Mouse (Mus musculus): ENCODE measurements around the gene Dpp6. TPM values are rescaled to one million over a fixed set of nuclear protein-coding genes. Genes with fewer than 3 reads are reported as not detected.

The Dpp6 gene
- total and polyA plus RNA-seq, 3 experiments, result not detected

DNA sequence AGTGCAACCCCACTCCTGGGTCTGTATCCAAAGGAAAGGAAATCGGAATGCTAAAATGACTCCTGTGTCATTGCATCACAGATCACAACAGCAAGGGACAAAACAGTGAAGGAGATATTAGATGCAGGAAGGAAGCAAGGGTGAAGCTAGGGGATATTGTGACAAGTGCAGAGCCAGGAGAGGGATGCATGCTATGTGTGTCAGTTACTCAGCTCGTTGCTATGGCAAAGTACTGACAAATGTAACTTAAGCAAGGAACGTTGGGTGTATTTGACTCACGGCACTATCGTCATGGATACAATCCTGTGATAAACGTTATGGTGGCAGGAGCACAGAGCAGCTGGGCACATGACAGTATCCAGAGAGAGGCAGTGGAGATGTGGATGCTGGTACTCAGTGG lies 839.1 kb downstream of the Dpp6 start:
- H3K9ac ChIP-seq (ENCODE audit: control insufficient read depth, low read depth, low read length, poor library complexity, severe bottlenecking), result no peak overlapping the region
- no peak for DNase-seq (ENCODE audit: low read depth, low spot score)

DNA sequence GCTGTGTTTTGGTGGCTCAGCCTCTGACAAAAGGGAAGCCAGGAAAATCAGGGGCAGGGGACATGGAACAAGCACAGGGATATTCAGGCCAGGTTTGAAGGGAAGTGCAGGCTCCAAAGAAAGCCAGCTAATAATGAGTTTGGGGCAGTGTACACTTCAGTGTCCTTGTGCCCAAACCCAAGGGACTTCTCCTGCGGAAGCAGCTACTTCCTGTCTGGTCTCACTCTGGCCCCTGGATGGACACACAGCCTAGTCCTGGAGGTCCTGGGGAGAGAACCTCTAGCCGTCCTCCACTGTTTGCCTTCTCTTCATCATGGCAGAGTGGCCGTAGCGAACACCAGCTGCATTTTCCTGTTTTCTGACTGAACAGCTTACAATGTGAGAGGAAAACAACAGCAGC lies 840.7 kb downstream of the Dpp6 start:
- TF ChIP-seq ZC3H11A (IDR thresholded peaks at IDR 0.05; ENCODE audit: low read depth, low read length) (no peak), GABPA (IDR thresholded peaks at IDR 0.05; ENCODE audit: low read depth, low read length) (no peak)

More for the DNA sequence above, 839.1 kb downstream of the Dpp6 start:
- TF ChIP-seq KAT2A (conservative IDR thresholded peaks at IDR 0.05; ENCODE audit: low read depth, low read length), result no peak
- no peak for TF ChIP-seq ZC3H11A (IDR thresholded peaks at IDR 0.05; ENCODE audit: low read depth, low read length)
- TF ChIP-seq SIN3A (IDR thresholded peaks at IDR 0.05; ENCODE audit: low read length), result no peak
- no peak for TF ChIP-seq POLR2AphosphoS5 (IDR thresholded peaks at IDR 0.05; ENCODE audit: borderline replicate concordance, low read depth, low read length)
- TF ChIP-seq CHD2 (IDR thresholded peaks at IDR 0.05; ENCODE audit: low read length), result no peak
- no peak for TF ChIP-seq RCOR1 (IDR thresholded peaks at IDR 0.05; ENCODE audit: low read depth, low read length)
- TF ChIP-seq E2F4 (IDR thresholded peaks at IDR 0.05; ENCODE audit: borderline replicate concordance, low read depth, low read length), result no peak
- TF ChIP-seq MAFK (IDR thresholded peaks at IDR 0.05; ENCODE audit: borderline replicate concordance, low read depth, low read length), result no peak
- no peak for TF ChIP-seq TBP (IDR thresholded peaks at IDR 0.05; ENCODE audit: low read depth, low read length)
- no peak for TF ChIP-seq ZMIZ1 (IDR thresholded peaks at IDR 0.05; ENCODE audit: low read depth, low read length)
- no peak for TF ChIP-seq JUND (IDR thresholded peaks at IDR 0.05; ENCODE audit: low read depth, low read length)
- no peak for TF ChIP-seq USF2 (IDR thresholded peaks at IDR 0.05; ENCODE audit: borderline replicate concordance in 1 of 2, insufficient read depth in 1 of 2, low read depth in 1 of 2, low read length in 2 of 2)
- TF ChIP-seq NELFE (IDR thresholded peaks at IDR 0.05; ENCODE audit: low read depth, low read length), result no peak
- TF ChIP-seq RAD21 (IDR thresholded peaks at IDR 0.05; ENCODE audit: low read depth, low read length), result no peak
- TF ChIP-seq ELF1 (IDR thresholded peaks at IDR 0.05; ENCODE audit: low read depth, low read length), result no peak
- no peak for TF ChIP-seq MAX (IDR thresholded peaks at IDR 0.05; ENCODE audit: low read length)
- Histone ChIP-seq H3K27ac (ENCODE audit: control insufficient read depth, low read depth, low read length) (no peak overlapping the region), H3K4me3 (ENCODE audit: control insufficient read depth in 1 of 2, insufficient read depth in 1 of 2, low read depth in 2 of 2, low read length in 2 of 2) (no peak overlapping the region), H3K79me2 (ENCODE audit: control insufficient read depth, insufficient read depth, low read length, poor library complexity) (no peaks in the 10 kb centered on the region), H3K27me3 (ENCODE audit: control insufficient read depth in 1 of 2, insufficient read depth in 2 of 2, low read length in 2 of 2) (no peaks in the 10 kb centered on the region), H3K4me1 (ENCODE audit: control insufficient read depth in 1 of 2, insufficient read depth in 2 of 2, low read length in 2 of 2) (no peaks in the 10 kb centered on the region), H3K9me3 (replicated peaks; ENCODE audit: insufficient read depth, low read length) (no peaks in the 10 kb centered on the region), H3K36me3 (ENCODE audit: control insufficient read depth in 1 of 2, insufficient read depth in 2 of 2, low read length in 2 of 2) (no peaks in the 10 kb centered on the region)

More for the DNA sequence above, 840.7 kb downstream of the Dpp6 start:
- Histone ChIP-seq H3K9ac (ENCODE audit: control insufficient read depth, low read depth, low read length, poor library complexity, severe bottlenecking) (no peak overlapping the region), H3K4me3 (ENCODE audit: control insufficient read depth in 1 of 2, insufficient read depth in 1 of 2, low read depth in 2 of 2, low read length in 2 of 2) (no peak overlapping the region), H3K27me3 (ENCODE audit: control insufficient read depth in 1 of 2, insufficient read depth in 2 of 2, low read length in 2 of 2) (no peaks in the 10 kb centered on the region), H3K79me2 (ENCODE audit: control insufficient read depth, insufficient read depth, low read length, poor library complexity) (no peaks in the 10 kb centered on the region), H3K4me1 (ENCODE audit: control insufficient read depth in 1 of 2, insufficient read depth in 2 of 2, low read length in 2 of 2) (no peaks in the 10 kb centered on the region), H3K36me3 (ENCODE audit: control insufficient read depth in 1 of 2, insufficient read depth in 2 of 2, low read length in 2 of 2) (no peaks in the 10 kb centered on the region), H3K9me3 (replicated peaks; ENCODE audit: insufficient read depth, low read length) (no peaks in the 10 kb centered on the region), H3K27ac (ENCODE audit: control insufficient read depth, low read depth, low read length) (no peak overlapping the region)
- no peak for DNase-seq (ENCODE audit: low read depth, low spot score)

Measured in MEL (cell line).